Mouse (Mus musculus) CH12.LX (cell line): ENCODE data around the gene Rnase12.
A peak's percentile ranks its signal among the peaks of the same experiment; 100 is the strongest.

Experiments
- CHD1 ChIP-seq: IDR thresholded peaks from 2 replicates; pipeline ENCODE4 v1.6.1; 2012; ENCODE audit warnings: low read depth, low read length, improper control_type of control experiment, inconsistent platforms
- CTCF ChIP-seq, 2 experiments: IDR thresholded peaks in 1 of 2; conservative IDR thresholded peaks in 1 of 2; 2 replicates each; pipeline ENCODE4 v1.5.1; 2011 to 2012; ENCODE audit warnings: low read depth in 2 of 2, low read length in 2 of 2, improper control_type of control experiment in 1 of 2, inconsistent platforms in 1 of 2, mild to moderate bottlenecking in 1 of 2, moderate library complexity in 1 of 2
- EP300 ChIP-seq: IDR thresholded peaks from 2 replicates; pipeline ENCODE4 v1.6.1; 2011; ENCODE audit warnings: low read length, improper control_type of control experiment
- ETS1 ChIP-seq: conservative IDR thresholded peaks from 2 replicates; pipeline ENCODE4 v1.6.1; 2012; ENCODE audit warnings: low read depth, mild to moderate bottlenecking, inconsistent platforms, low read length, improper control_type of control experiment, moderate library complexity
- GABPA ChIP-seq: IDR thresholded peaks from 2 replicates; pipeline ENCODE4 v1.6.1; 2012; ENCODE audit warnings: low read depth, low read length, improper control_type of control experiment, inconsistent platforms; ENCODE audit not compliant: insufficient replicate concordance
- JUN ChIP-seq: IDR thresholded peaks from 2 replicates; pipeline ENCODE4 v1.6.1; 2011; ENCODE audit warnings: low read depth, mild to moderate bottlenecking, low read length, improper control_type of control experiment, moderate library complexity; ENCODE audit not compliant: insufficient read depth
- POLR2A ChIP-seq: IDR thresholded peaks from 2 replicates; pipeline ENCODE4 v1.6.1; 2011; ENCODE audit warnings: low read depth, mild to moderate bottlenecking, improper control_type of control experiment, low read length
- POLR2AphosphoS2 ChIP-seq: IDR thresholded peaks from 2 replicates; pipeline ENCODE4 v1.6.1; 2011; ENCODE audit warnings: low read depth, low read length, improper control_type of control experiment
- RCOR1 ChIP-seq: conservative IDR thresholded peaks from 2 replicates; pipeline ENCODE4 v1.6.1; 2012; ENCODE audit warnings: low read depth, mild to moderate bottlenecking, inconsistent platforms, low read length, improper control_type of control experiment
- SMC3 ChIP-seq: IDR thresholded peaks from 2 replicates; pipeline ENCODE4 v1.6.1; 2011; ENCODE audit warnings: low read depth, low read length, improper control_type of control experiment
- ZNF384 ChIP-seq: IDR thresholded peaks from 2 replicates; pipeline ENCODE4 v1.6.1; 2012; ENCODE audit warnings: low read depth, low read length, improper control_type of control experiment, inconsistent platforms

DNA sequence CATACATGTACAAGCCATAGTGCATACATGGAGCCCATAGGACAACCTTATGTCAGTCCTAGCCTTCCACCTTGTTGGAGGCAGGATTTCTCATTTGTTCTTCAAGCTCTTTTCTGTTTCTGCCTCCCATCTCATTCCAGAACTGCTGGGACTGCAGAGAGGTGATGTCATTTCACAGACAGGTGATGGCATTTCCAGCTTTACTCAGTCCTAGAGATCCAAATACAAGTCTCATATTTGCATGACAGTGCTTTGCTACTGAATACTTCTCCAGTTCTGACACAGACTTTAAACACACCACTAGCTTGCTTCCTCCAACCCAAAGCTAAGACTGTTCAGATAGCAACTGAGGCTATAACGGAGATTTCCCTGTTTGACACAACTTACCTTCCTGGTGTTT, 21.7 kb upstream of the Rnase12 start:
- TF ChIP-seq POLR2A (no peak), ETS1 (no peak), EP300 (peak; percentile 58; the same call in 1 of the 2 replicates), CTCF (conservative IDR thresholded peaks at IDR 0.05 in 1 of 2, IDR thresholded peaks at IDR 0.05 in 1 of 2; ENCODE audit: low read depth in 2 of 2, low read length in 2 of 2) (no peak), ZNF384 (no peak), POLR2AphosphoS2 (no peak), CHD1 (no peak), GABPA (no peak), RCOR1 (no peak), JUN (peak; percentile 51), SMC3 (no peak)
